Mouse (Mus musculus) kidney, postnatal 10 days (tissue): ENCODE measurements around the gene Frmd4a.
"Not testable (repeated sequence)": the region's sequence is repeated elsewhere in the genome, so short reads cannot be mapped to it uniquely, and the experiment has no call there.

ENCODE experiments used
- DNase-seq: peaks from one replicate; pipeline ENCODE4 v3.0.0; 2021; ENCODE audit warnings: mixed read lengths

The Frmd4a gene

DNA sequence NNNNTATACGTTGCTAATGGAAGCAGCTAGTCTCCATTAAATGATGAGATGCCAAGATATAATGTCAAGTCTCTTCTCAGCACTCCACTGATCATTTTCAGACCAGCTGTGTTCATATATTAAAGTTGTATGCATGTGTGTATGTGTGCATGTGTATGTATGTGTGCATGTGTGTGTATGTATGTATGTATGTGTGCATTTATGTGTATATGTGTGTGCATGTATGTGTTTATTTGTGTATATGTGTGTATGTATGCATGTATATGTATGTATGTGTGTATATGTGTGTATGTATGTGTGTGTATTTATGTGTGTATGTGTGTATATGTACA lies 204.9 kb downstream of the Frmd4a start:
- no peak for DNase-seq

- no peak for DNase-seq
Observed at GRCm38 (mm10) chr2:4223316-4223715, 205.8 kb downstream of the Frmd4a start.

DNA sequence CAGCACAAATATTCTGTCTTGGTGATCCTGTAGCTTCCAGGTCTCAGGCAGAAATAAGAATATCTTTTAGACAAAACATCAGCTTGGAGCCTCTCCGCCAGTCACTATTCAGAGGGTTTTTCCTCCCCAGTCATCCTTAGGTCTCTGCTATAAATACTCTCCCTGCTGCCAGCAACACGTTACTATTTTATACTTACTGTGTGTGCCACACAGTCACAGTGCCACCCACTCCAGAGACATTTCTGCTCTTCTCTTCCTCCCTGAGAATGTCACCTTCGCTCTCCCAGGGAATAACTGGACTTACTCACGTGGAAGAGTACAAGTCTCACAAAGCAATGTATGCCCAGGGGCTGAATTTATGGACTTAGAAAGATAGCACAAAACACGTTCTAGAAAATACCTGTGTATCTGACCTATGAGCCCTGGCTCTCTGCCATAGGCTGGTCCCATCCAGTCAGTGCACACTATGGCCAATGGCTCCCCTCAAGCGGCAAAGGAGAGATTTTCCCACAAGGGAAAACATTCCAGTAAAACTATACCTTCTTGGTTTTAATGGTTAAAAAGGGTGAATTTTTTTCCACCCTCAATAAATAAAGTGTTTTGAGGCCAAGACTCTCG lies 209.5 kb downstream of the Frmd4a start:
- DNase-seq, result peak; percentile 49

GRCm38 (mm10) chr2:4227563-4227962 lies 210.0 kb downstream of the Frmd4a start:
- peak; percentile 61 for DNase-seq

DNA sequence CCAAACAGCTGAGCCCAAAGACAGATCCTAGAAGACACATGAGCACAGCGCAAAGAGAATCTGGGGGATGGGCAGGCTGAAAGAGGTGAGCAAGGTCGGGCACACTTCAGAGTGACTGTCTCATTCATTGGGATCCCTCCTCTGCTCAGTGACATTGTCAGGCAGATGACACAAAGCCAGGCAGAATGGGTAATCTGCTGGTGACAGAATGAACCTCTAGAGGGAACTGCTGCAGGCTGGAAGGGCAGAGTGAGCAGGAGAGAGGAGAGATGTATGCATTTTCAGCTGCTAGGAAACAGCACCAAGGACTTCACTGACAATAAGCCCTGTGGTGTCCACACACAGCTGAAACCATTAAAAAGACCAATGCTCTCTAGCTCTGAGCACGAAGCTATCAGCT lies 211.0 kb downstream of the Frmd4a start:
- DNase-seq, result no peak

GRCm38 (mm10) chr2:4232335-4232734 lies 214.8 kb downstream of the Frmd4a start:
- DNase-seq, result no peak

DNA sequence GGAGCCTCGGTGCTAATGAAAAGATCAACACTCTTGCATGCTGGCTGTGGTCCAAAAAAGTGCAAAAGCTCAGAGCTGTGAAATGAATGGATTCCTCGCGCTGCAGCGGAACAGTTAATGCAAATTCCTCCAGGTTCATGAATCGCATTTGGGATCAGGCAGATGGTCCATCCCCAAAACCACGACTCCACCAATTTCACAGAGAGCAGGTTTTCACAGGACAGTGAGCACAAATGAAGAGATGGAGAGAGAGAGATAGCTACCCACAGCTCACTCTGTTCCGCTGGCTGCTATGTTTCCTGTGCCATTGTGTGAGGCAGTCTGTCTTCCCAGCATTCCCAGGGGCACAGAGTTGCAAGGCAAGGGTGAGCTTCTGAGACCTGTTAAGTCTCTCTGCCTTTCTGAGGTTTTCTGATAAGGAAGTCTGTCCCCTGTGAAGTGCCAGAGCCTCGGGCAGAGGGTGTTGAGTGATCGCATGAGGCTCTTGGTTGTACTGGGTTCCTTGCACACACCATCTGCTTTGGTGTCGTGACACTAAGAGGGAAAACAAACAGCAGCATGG lies 215.3 kb downstream of the Frmd4a start:
- peak; percentile 11 for DNase-seq

- DNase-seq, result no peak
Observed at GRCm38 (mm10) chr2:4237686-4238085, 220.2 kb downstream of the Frmd4a start.

GRCm38 (mm10) chr2:4249723-4250122 lies 232.2 kb downstream of the Frmd4a start:
- no peak for DNase-seq

GRCm38 (mm10) chr2:4252541-4253291 lies 235.2 kb downstream of the Frmd4a start:
- peak; percentile 20 for DNase-seq

DNA sequence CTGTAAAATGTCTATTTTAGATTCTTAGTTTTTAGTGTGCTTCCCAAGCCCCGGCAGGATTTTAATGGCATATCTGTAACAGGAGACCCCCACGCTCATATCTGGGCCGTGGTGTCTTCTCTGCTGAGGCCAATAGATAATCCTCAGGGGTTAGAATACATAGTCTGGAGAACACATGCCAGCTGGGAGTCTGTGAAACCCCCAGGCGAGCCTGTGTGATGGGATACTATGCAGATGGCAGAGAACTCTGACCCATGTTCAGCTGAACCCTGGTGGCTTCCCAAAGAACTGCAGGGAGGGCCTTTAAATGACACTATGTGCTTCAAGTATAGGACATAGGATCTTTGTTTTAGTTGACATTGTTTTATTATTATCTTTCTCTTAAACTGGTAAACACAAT lies 235.8 kb downstream of the Frmd4a start:
- DNase-seq, result peak; percentile 67

- DNase-seq, result no peak
Observed at GRCm38 (mm10) chr2:4254083-4254482, 236.6 kb downstream of the Frmd4a start.

GRCm38 (mm10) chr2:4256242-4256641 lies 238.7 kb downstream of the Frmd4a start:
- DNase-seq, result no peak

- DNase-seq, result no peak
Observed at GRCm38 (mm10) chr2:4257604-4258003, 240.1 kb downstream of the Frmd4a start.

- DNase-seq, result not testable (repeated sequence)
Observed at GRCm38 (mm10) chr2:4258803-4259202, 241.3 kb downstream of the Frmd4a start.

GRCm38 (mm10) chr2:4260324-4261058 lies 243.0 kb downstream of the Frmd4a start:
- no peak for DNase-seq

DNA sequence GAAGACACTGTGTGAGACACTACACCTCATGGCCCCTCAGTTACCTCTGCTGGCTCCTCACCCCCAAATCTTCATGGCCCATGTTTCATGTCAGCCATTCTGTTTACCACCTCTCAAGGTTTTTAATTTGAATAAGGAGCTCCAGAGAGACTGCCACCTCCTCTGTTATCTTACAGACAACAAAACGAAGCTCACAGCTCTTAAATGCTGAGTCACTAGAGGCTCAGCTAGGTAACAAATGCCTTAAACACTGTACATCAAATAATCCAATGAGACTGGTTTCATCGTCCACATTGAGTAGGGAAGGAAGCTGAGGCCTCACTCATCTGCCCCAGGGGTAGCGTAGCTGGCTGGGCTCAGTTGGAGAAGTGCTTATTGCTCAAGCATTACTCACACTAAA lies 245.2 kb downstream of the Frmd4a start:
- no peak for DNase-seq

GRCm38 (mm10) chr2:4267377-4267776 lies 249.9 kb downstream of the Frmd4a start:
- DNase-seq, result no peak

DNA sequence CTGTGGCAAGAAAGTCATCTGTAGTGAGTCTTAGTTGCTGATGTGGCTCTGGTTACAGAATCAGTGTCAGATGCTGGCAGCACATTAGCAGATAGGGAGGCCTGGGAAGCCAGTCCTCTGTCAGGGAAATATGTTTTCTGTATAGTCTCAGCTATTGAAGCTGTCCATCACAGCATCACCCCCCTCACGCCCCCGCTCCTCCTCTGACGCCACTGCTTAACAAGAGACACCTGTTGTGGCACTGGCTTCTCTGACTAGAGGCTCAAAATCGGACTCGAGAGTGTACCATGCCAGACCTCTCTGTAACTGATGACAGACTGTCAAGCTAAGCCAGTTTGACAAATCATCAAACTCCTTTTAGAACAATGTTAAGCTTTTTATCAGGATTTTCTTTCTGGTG lies 265.3 kb downstream of the Frmd4a start:
- peak; percentile 20 for DNase-seq

DNA sequence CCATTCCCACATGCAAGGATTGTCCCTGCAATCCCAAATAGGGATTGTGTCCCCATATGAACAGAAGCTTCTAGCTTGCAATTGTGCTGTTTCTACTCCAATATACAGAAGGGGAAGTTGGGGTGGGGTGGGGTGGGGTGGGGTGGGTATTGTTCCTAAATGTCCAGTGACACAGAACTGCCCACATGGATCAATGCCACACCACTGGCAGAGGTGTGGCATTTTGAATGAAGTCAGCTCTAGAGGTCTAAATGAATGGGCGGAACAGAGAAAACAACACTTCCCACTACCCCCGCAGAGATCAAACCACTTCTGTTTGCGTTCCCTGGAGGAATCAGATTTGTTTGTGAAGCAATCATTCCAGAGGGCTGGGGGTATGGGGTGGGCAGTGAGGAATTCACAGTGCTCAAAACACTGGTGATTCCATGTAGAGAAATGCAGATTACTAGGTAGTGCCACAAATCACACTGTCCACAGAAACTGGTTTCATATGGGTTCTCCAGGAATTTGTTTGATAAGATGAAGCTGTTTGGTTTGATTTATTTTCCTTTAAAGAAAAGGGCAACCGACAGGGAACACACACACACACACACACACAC lies 268.3 kb downstream of the Frmd4a start:
- no peak for DNase-seq

GRCm38 (mm10) chr2:4286390-4286901 lies 268.9 kb downstream of the Frmd4a start:
- peak; percentile 19 for DNase-seq

DNA sequence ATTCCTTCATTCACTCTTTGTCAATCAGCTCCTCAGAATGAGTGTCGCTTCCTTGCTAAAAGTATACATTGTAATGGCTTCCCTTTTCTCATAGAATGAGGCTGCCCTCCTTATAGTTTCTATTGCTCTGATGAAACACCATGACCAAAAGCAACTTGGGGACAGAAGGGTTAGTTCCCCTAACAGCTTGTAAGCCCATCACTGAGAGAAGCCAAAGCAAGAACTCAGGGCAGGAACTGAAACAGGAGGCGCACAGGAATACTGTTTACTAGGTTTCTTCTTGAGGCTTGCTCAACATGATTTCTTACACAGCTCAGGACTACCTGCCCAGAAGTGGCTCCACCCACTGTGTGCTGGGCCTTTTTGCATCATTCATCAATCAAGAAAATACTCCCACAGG lies 273.0 kb downstream of the Frmd4a start:
- no peak for DNase-seq

DNA sequence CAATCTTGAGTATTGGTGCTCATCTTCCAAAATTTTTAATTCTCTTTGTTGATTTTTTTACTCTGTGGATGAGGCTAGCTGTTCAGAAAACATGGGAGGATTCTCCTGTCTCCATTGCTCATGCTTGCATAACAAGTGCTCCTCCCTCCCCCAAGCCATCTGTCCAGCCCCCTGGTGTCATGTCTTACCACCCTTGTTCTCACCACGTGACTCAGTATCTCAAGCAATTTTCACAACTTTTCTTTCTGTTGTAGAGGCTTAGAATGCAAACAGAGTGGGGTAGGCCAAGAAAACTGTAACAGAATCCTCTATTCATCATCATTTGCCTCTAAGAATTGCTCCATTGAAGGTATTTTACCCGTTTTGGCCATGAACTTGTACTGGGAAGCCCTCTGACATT lies 273.6 kb downstream of the Frmd4a start:
- DNase-seq, result no peak
